Mouse (Mus musculus): Measurements from ENCODE around the gene Ddc. TPM values are rescaled to one million over a fixed set of nuclear protein-coding genes. Genes with fewer than 3 reads are reported as not detected.

Gene Ddc
- polyA plus RNA-seq, 1 experiment = not detected

- TF ChIP-seq POLR2A (IDR thresholded peaks at IDR 0.05; ENCODE audit: insufficient read depth, low read depth, low read length) (no peak), CTCF (IDR thresholded peaks at IDR 0.05; ENCODE audit: insufficient read depth, low read depth, low read length) (no peak)
- WGBS = 75% methylated on average over 8 of the region's 8 CpGs
- Histone ChIP-seq H3K4me3 (ENCODE audit: insufficient read depth, low read depth, low read length) (no peak overlapping the region), H3K27ac (ENCODE audit: insufficient read depth, low read depth, low read length) (0 out of 2 replicates have a peak overlapping the region, but pooled peaks have one; percentile 40), H3K4me1 (ENCODE audit: control insufficient read depth, insufficient read depth, low read length) (peaks cover 5% of the 10 kb centered on the region; the same call in 1 of the 2 replicates)
Observed at GRCm38 (mm10) chr11:11845044-11845443, 52.9 kb downstream of the Ddc start.

DNA sequence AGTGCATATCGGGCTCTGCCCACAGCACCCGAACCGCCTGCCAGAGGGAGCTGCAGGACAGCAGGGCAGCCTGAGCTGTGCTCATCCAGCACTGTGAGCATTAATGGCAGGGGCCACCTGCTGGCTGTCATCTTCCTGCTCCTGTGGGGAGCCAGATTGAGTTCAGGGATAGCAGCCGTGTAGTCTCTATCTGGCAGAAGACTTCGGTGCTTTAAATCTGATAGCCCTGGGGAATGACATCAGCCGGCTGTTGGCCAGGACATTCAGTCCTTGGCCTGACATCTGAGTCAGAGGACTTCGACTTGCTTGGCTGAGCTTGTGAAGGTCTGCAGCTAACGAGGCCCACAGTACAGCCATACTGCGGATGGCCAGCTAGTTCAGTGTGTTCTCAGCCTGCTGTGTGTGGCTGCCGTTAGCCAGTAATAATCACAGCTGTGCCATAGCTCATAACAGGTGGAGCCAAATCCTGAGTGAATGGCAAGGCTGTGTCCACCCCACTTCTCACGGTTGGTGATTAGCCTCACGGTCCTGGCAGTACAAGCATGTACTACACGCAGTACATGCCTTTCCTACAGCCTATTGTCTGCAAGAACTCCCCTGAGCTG, 53.5 kb downstream of the Ddc start:
- no peak overlapping the region for H3K4me3 ChIP-seq (ENCODE audit: insufficient read depth, low read depth, low read length)
- H3K27ac ChIP-seq (ENCODE audit: insufficient read depth, low read depth, low read length) = 0 out of 2 replicates have a peak overlapping the region, but pooled peaks have one; percentile 40
- H3K4me1 ChIP-seq (ENCODE audit: control insufficient read depth, insufficient read depth, low read length) = peaks cover 5% of the 10 kb centered on the region; the same call in 1 of the 2 replicates
- WGBS = 56% methylated on average over 13 of the region's 13 CpGs
- TF ChIP-seq POLR2A (IDR thresholded peaks at IDR 0.05; ENCODE audit: insufficient read depth, low read depth, low read length) (no peak), CTCF (IDR thresholded peaks at IDR 0.05; ENCODE audit: insufficient read depth, low read depth, low read length) (no peak)

- Histone ChIP-seq H3K4me3 (ENCODE audit: insufficient read depth, low read depth, low read length) (no peak overlapping the region), H3K4me1 (ENCODE audit: control insufficient read depth, insufficient read depth, low read length) (peaks cover 5% of the 10 kb centered on the region; the same call in 1 of the 2 replicates), H3K27ac (ENCODE audit: insufficient read depth, low read depth, low read length) (no peak overlapping the region)
- 57% methylated on average over 4 of the region's 4 CpGs for WGBS
- TF ChIP-seq CTCF (IDR thresholded peaks at IDR 0.05; ENCODE audit: insufficient read depth, low read depth, low read length) (no peak), POLR2A (IDR thresholded peaks at IDR 0.05; ENCODE audit: insufficient read depth, low read depth, low read length) (no peak)
Observed at GRCm38 (mm10) chr11:11841590-11841989, 56.4 kb downstream of the Ddc start.

- Histone ChIP-seq H3K27ac (ENCODE audit: insufficient read depth, low read depth, low read length) (no peak overlapping the region), H3K4me1 (ENCODE audit: control insufficient read depth, insufficient read depth, low read length) (peaks cover 5% of the 10 kb centered on the region; the same call in 1 of the 2 replicates), H3K4me3 (ENCODE audit: insufficient read depth, low read depth, low read length) (no peak overlapping the region)
- no peak for TF ChIP-seq CTCF (IDR thresholded peaks at IDR 0.05; ENCODE audit: insufficient read depth, low read depth, low read length)
- 91% methylated on average over 2 of the region's 2 CpGs for WGBS
Observed at GRCm38 (mm10) chr11:11840746-11841145, 57.2 kb downstream of the Ddc start.

GRCm38 (mm10) chr11:11839874-11840273, 58.1 kb downstream of the Ddc start:
- H3K4me3 ChIP-seq (ENCODE audit: insufficient read depth, low read depth, low read length) = no peak overlapping the region
- 98% methylated on average over 7 of the region's 7 CpGs for WGBS
- no peak for TF ChIP-seq CTCF (IDR thresholded peaks at IDR 0.05; ENCODE audit: insufficient read depth, low read depth, low read length)
- no peak for TF ChIP-seq POLR2A (IDR thresholded peaks at IDR 0.05; ENCODE audit: insufficient read depth, low read depth, low read length)
- H3K27ac ChIP-seq (ENCODE audit: insufficient read depth, low read depth, low read length) = no peak overlapping the region
- H3K4me1 ChIP-seq (ENCODE audit: control insufficient read depth, insufficient read depth, low read length) = peaks cover 5% of the 10 kb centered on the region; the same call in 1 of the 2 replicates

DNA sequence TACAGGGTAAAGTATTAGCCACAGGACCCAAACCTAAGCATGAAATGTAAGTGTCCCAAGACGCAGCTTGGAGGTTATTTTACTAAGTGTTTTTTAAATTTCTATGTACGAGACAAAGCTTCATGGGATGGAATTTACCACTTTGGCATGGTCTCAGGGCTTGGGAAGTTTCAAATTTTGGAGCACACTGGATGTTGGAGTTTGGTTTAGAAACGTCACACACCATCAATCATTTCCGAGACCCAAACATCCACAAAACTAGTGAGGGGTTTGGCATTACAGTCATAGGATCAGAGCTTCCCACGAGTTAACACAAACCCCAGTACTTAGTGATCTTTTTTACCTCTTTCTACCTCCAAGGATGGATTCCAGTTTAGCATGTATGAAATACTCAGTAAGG, 60.6 kb downstream of the Ddc start:
- TF ChIP-seq CTCF (IDR thresholded peaks at IDR 0.05; ENCODE audit: insufficient read depth, low read depth, low read length) (no peak), POLR2A (IDR thresholded peaks at IDR 0.05; ENCODE audit: insufficient read depth, low read depth, low read length) (no peak)
- 95% methylated on average over 5 of the region's 5 CpGs for WGBS

DNA sequence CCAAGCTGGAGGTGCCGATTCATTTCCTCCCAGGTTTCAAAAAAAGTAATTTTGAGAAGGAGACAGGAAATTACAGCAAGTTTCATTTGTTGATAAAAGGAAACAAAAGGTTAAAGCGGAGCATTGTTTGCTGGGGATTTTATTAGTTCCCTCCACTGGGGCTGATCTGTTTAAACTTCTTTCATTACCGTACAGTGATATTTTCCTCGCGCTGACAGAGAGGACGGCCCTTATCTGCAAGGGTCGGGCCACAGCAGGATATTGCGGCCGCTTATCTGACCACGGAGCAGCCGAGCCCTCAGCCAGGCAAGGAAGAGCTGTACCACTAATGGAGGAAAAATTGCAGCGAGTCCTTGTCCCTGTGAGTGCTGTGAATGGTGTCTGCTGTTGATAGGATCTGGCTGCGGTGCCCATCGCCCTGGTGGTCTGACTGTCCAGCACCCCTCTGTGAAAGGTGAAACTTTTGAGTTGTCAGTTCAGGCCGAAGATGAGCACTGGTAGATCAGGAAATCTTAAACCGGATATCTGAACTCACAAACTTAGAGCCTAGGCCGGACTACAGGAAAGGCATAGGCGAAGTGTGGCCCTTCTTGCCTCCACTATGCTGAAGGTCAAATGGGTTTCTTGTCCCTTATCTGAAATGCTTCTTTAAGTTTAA, 61.1 kb downstream of the Ddc start:
- TF ChIP-seq CTCF (IDR thresholded peaks at IDR 0.05; ENCODE audit: insufficient read depth, low read depth, low read length) = no peak
- TF ChIP-seq POLR2A (IDR thresholded peaks at IDR 0.05; ENCODE audit: insufficient read depth, low read depth, low read length) = no peak
- no peak overlapping the region for H3K4me3 ChIP-seq (ENCODE audit: insufficient read depth, low read depth, low read length)
- WGBS = 73% methylated on average over 18 of the region's 18 CpGs
- no peak overlapping the region for H3K27ac ChIP-seq (ENCODE audit: insufficient read depth, low read depth, low read length)
- no peaks in the 10 kb centered on the region for H3K4me1 ChIP-seq (ENCODE audit: control insufficient read depth, insufficient read depth, low read length)

More for the DNA sequence above, 60.6 kb downstream of the Ddc start:
- Histone ChIP-seq H3K4me3 (ENCODE audit: insufficient read depth, low read depth, low read length) (no peak overlapping the region), H3K4me1 (ENCODE audit: control insufficient read depth, insufficient read depth, low read length) (no peaks in the 10 kb centered on the region), H3K27ac (ENCODE audit: insufficient read depth, low read depth, low read length) (no peak overlapping the region)

- Histone ChIP-seq H3K4me3 (ENCODE audit: insufficient read depth, low read depth, low read length) (no peak overlapping the region), H3K4me1 (ENCODE audit: control insufficient read depth, insufficient read depth, low read length) (no peaks in the 10 kb centered on the region), H3K27ac (ENCODE audit: insufficient read depth, low read depth, low read length) (no peak overlapping the region)
- WGBS = 57% methylated on average over 8 of the region's 8 CpGs
- TF ChIP-seq CTCF (IDR thresholded peaks at IDR 0.05; ENCODE audit: insufficient read depth, low read depth, low read length) (no peak), POLR2A (IDR thresholded peaks at IDR 0.05; ENCODE audit: insufficient read depth, low read depth, low read length) (no peak)
Observed at GRCm38 (mm10) chr11:11836262-11836661, 61.7 kb downstream of the Ddc start.

DNA sequence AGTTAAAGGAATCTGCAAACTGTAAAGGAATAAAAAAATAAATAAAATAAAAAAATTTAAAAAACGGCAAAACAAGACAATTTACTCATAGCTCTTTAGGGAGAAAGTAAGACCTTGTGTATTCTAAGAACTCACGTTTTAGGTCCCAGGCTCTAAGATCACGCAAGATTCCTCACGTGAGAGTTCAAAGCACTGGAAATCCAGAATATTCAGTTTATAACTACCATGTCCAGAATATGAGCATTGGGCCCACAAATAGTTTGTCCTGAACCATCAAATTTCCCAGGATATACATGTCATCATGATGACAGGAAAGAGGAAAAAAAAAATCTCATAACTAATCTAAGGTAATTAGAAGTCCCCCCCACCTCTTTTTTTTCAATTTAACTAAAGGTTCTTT, 62.2 kb downstream of the Ddc start:
- 96% methylated on average over 4 of the region's 4 CpGs for WGBS
- Histone ChIP-seq H3K4me3 (ENCODE audit: insufficient read depth, low read depth, low read length) (no peak overlapping the region), H3K27ac (ENCODE audit: insufficient read depth, low read depth, low read length) (no peak overlapping the region), H3K4me1 (ENCODE audit: control insufficient read depth, insufficient read depth, low read length) (no peaks in the 10 kb centered on the region)
- TF ChIP-seq CTCF (IDR thresholded peaks at IDR 0.05; ENCODE audit: insufficient read depth, low read depth, low read length) = no peak
